Mouse (Mus musculus): Measurements from ENCODE around the gene Wee2. TPM values are rescaled to one million over a fixed set of nuclear protein-coding genes. Genes with fewer than 3 reads are reported as not detected.

Gene Wee2
- not detected for polyA plus RNA-seq (2014; fragmentation: Illumina TruSeq; extraction: RNeasy Lipid Tissue Mini Kit (QIAGEN cat#74804); ENCODE audit: low read depth, low replicate concordance)

GRCm38 (mm10) chr6:40438936-40439335 lies at the start of gene Wee2:
TSS of gene Wee2 (plus strand) at chr6:40439088.

DNA sequence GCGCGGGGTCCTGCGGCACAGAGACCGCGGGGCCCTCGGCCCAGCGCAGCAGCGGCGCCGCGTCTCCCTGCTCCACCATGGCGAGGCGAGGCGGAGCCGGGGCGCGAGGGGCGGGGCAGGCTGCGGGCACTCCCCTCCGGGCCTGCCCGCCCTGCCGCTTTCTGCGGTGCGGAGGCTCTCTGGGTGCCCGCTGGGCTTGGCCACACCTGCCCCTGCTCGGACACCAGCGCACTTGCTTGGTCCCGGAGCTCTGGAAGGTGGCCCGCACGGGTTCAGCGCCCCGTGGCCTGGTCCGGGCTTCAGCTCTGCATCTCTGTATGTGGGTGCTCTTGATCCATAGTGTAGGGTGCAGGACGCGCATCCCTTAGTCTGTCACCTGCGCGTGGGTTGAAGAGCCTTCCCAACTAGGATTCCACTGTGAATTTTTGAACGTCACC lies 2.8 kb upstream of the Wee2 start, which contains the start of gene E330009J07Rik:
E330009J07Rik (minus strand) TSS at position 89 of the 437 bp plus-strand sequence.

DNA sequence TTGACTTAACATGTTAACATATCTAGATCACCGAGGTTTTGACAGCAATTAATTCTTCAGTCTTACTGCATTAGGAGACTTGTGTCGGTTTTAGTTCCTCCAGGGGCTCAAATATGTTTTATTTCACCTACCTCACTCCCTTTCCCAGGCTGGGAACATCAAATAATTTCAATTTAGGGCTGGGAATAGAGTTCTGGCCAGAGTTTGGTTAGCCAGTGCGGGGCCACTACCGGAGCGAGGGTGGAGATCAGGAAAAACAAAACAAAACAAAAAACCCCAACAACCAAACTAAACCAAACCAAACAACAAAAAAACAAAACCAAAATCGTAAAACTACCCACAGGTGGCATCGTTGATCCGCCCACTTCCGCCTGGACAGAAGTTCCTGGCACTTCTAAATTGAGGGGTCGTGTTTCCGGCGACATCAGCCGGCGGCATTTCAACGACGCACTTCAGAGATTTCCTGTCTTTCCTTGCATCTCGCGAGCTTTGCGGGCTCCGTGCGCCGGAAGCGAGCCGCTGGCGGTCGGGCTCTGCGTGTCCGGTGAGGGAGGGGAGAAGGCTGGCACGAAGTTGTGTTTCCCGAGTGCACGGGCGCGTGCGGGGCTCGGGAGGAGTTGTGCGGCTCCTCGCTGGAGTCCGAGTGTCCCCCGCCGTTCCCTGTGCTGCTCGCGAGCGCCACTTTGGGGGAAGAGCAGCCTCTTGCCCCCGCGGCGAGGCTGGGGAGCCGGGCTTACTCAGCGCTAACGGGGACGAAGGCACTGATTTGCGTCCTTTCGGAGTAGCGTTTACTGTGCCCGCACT lies 32.2 kb downstream of the Wee2 start, which contains the start of gene Ssbp1:
Ssbp1 (plus strand) TSS at position 437 of the 804 bp plus-strand sequence.

GRCm38 (mm10) chr6:40490933-40491332 lies 52.0 kb downstream of the Wee2 start, which contains the start of gene Tas2r137:
TSS of gene Tas2r137 (plus strand) at chr6:40491233.

DNA sequence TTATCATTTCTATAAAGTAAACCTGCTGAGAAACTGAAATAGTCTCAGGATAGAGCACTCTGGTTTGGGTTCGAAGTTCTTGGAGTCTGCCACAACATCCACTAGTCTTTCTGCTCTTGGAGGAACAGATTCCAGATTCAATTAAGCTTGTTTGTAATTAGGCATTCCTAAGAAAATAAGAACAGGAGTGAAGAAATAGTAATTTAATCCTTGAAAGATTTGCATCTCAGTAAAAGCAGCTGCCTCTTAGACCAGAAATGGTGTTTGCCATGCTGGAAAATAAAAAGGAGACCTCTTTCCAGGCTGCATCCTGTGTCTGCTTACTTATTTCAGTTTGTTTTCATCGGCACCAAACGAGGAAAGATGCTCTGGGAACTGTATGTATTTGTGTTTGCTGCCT lies 54.3 kb downstream of the Wee2 start, which contains the start of gene Tas2r108:
Tas2r108 (plus strand) TSS at position 301 of the 400 bp plus-strand sequence.

Other genes with a start within 250 kb of the Wee2 start
- 5.5 TPM for gene Agk, start 113.9 kb upstream of the Wee2 start, polyA plus RNA-seq (2014; fragmentation: Illumina TruSeq; extraction: RNeasy Lipid Tissue Mini Kit (QIAGEN cat#74804); ENCODE audit: low read depth, low replicate concordance)
- gene E330009J07Rik, start 3.0 kb upstream of the Wee2 start, polyA plus RNA-seq (2014; fragmentation: Illumina TruSeq; extraction: RNeasy Lipid Tissue Mini Kit (QIAGEN cat#74804); ENCODE audit: low read depth, low replicate concordance): 6.8 TPM
- gene Ssbp1, start 32.3 kb downstream of the Wee2 start, polyA plus RNA-seq (2014; fragmentation: Illumina TruSeq; extraction: RNeasy Lipid Tissue Mini Kit (QIAGEN cat#74804); ENCODE audit: low read depth, low replicate concordance): 86.3 TPM
- not detected for gene Tas2r137, start 52.1 kb downstream of the Wee2 start, polyA plus RNA-seq (2014; fragmentation: Illumina TruSeq; extraction: RNeasy Lipid Tissue Mini Kit (QIAGEN cat#74804); ENCODE audit: low read depth, low replicate concordance)
- gene Tas2r108, start 54.4 kb downstream of the Wee2 start, polyA plus RNA-seq (2014; fragmentation: Illumina TruSeq; extraction: RNeasy Lipid Tissue Mini Kit (QIAGEN cat#74804); ENCODE audit: low read depth, low replicate concordance): not detected
- gene Prss37, start 80.4 kb downstream of the Wee2 start, polyA plus RNA-seq (2014; fragmentation: Illumina TruSeq; extraction: RNeasy Lipid Tissue Mini Kit (QIAGEN cat#74804); ENCODE audit: low read depth, low replicate concordance): not detected
- not detected for gene Olfr461, start 116.0 kb downstream of the Wee2 start, polyA plus RNA-seq (2014; fragmentation: Illumina TruSeq; extraction: RNeasy Lipid Tissue Mini Kit (QIAGEN cat#74804); ENCODE audit: low read depth, low replicate concordance)
- gene Olfr460, start 130.4 kb downstream of the Wee2 start, polyA plus RNA-seq (2014; fragmentation: Illumina TruSeq; extraction: RNeasy Lipid Tissue Mini Kit (QIAGEN cat#74804); ENCODE audit: low read depth, low replicate concordance): not detected
- 0.61 TPM for gene Clec5a, start 146.7 kb downstream of the Wee2 start, polyA plus RNA-seq (2014; fragmentation: Illumina TruSeq; extraction: RNeasy Lipid Tissue Mini Kit (QIAGEN cat#74804); ENCODE audit: low read depth, low replicate concordance)
- not detected for gene Tas2r138, start 174.2 kb downstream of the Wee2 start, polyA plus RNA-seq (2014; fragmentation: Illumina TruSeq; extraction: RNeasy Lipid Tissue Mini Kit (QIAGEN cat#74804); ENCODE audit: low read depth, low replicate concordance)
- gene Mgam, start 189.7 kb downstream of the Wee2 start, polyA plus RNA-seq (2014; fragmentation: Illumina TruSeq; extraction: RNeasy Lipid Tissue Mini Kit (QIAGEN cat#74804); ENCODE audit: low read depth, low replicate concordance): 128 TPM

All from liver, adult 10 weeks (tissue).